Mouse (Mus musculus) adrenal gland, postnatal 36 days (tissue): ENCODE measurements at regions not wholly inside any gene's neighbourhood (a gene's known extent, or its start where the extent isn't known, plus 50 kb on each side); places are given as distances from the start of the nearest gene placed in this dataset.
A peak's percentile ranks its signal among the peaks of the same experiment; 100 is the strongest.
"Not testable (repeated sequence)": the region's sequence is repeated elsewhere in the genome, so short reads cannot be mapped to it uniquely, and the experiment has no call there.

Experiments used
- DNase-seq, 2 experiments: peaks; one replicate each; pipeline ENCODE4 v3.0.0; 2021; ENCODE audit warnings: mixed read lengths in 1 of 2

DNA sequence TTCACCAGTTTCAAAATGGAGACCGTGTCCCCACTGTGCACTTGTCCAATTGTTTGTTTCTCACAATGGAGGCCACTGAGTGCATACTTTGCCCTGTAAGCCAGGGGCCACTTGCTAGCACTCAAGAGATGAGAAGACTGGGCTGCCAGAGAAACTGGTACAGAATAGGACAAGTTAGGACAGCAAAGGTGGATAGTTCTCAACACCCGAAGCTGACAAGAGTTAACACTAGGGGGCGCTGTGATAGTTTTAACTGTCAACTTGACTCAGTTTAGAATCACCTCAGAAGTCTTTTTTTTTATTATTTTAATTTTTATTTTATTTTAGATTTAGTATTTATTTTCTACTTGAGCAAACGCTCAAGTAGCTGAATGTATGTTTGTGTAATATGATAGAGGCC is 188.2 kb upstream of the Asap2 start:
- DNase-seq: not testable (repeated sequence)

DNA sequence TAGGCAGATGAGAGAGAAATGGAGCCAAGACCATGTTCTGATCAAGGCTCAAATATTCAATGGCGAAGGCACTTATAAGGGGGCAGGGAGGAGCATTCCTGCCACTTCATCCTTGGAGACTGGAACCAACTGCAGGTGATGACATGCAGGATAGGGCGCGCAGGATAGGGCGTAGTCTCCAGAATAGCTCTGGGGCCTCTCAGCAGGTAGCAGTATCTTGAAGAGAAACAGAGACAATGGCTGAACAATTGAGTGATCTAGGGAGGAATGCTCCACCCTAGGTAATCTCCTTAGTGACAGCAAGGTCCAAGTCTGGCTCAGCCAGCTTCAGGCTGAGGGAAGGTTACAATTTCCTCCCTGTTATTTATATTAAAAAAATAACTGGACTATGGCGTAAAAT is 184.8 kb upstream of the Asap2 start:
- not testable (repeated sequence) for DNase-seq

DNA sequence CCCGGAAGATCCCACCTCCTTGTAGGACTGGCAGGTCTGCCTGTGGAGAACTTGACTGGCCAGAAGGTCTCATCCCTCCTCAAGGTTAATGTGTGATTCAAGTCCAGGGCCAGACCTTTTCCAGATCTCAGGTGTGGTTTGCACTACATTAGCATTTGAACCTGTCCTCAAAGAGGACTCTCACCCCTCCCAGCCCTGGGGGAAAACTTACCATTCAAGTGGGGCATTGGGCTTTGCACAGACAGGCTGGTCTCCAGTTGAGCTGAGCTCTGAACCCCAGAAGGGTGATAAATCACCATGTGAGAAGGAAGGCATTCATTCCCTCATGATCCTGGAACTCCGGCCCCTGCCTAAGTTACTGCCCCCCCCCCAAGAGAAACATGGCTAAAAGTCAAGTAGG is 183.6 kb upstream of the Asap2 start:
- no peak for DNase-seq

DNA sequence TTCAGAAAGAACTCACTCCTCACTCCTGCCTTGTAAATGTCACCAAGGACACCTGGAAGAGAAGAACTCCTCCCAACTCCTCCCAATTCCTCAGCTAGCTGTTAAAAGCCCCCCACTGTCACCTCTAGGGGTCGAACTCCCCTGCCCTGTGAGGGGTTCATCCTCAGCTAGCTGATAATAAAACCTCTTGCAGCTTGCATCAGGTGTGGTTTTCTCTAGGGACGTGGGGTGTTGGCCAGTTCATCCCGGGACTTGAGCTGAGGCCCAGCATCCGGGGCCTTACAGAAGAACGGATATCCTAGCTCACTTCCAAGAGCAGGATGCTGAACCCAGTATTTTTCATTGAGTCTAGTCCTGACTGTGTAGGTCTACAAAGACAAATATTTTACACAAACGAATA is 176.4 kb upstream of the Asap2 start:
- DNase-seq: not testable (repeated sequence)

DNA sequence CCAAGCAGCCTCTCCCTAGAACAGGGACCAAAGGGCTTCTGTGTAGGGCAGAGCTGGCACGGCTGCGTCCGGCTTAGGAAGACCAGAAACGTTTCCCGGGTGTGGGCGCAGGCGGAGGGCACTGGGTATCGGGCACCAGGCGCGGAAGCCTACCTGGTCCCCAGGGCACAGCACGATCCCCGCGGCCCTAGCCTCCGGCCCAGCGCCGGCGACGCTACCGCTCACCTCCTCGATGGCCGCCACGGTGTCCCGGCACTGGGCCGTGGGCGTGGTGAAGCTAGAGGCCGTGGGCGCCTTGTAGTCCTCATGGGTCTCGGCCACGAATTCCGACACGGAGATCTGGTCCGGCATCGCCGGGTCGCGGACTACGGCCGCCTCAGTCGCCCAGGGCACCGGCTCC is 175.1 kb upstream of the Asap2 start:
- peak; percentile 9 to 17 for DNase-seq

DNA sequence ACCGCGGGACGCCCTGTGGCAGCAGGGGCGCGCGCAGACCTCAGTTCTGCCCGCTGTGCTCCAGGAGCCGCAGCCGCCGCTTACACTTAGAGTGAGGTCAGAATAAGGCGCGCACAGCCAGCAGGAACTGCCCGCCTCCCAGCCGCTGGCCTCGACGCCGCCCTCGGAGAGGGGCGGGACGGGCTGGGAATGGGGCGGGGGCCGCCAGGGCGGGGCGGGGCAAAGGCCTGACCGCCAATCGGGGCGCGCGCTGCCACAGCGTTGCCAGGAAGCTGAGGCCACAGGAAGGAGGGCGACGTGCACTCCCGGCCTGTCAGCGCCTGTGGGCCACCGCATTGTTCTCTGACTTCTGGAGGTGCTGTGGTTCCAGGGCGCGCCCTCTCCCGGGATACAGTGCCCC is 174.7 kb upstream of the Asap2 start:
- peak; percentile 73 to 78 for DNase-seq

DNA sequence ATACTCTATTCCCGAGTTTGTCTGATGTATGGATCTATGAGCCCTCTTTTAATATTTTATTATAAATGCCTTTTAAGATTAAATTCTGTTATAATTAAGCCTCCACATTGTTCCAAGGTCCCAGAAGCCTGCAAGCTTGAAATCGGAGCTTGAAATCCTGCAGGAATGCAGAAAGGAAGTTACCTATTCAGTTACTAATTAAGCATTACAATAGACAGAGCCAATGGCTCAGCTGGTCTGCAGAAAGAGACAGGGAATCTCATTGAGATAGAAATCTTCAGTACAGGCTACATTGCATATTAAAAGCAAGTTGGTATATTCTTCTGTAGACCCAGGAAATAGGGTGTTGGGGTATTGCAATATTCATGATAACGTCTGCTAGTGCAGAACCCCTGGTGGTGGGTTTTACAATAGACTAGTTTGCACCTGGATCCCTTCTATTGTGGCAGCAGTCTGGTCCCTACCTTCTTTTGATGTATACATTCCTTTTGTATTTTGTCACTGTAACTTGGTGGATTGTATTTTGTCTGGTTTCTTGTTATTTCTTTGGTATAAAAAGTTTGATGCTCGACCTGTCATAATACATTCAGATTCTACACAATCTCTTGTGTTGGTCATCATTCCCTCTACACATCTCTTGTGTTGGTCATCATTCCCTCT is 146.5 kb upstream of the Asap2 start:
- not testable (repeated sequence) for DNase-seq

DNA sequence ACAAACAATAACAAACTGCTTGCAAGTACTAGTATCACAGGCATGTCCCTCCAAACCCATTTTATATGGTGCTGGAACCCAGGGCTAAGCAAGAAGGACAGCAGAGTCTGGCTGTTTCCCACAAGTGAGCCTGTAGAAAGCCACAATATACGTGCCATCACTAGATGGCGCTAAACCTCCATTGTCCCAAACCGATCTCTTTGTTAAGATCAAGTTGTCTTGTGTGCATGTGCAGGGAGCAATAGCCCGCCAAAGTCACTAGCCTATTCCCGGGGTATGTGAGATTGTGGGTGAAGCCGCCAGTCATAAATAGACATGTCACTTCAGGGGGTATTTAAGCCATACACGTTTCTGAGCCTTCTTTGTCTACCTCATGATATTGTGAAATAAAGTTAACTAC is 145.4 kb upstream of the Asap2 start:
- peak; percentile 46 to 49 for DNase-seq

DNA sequence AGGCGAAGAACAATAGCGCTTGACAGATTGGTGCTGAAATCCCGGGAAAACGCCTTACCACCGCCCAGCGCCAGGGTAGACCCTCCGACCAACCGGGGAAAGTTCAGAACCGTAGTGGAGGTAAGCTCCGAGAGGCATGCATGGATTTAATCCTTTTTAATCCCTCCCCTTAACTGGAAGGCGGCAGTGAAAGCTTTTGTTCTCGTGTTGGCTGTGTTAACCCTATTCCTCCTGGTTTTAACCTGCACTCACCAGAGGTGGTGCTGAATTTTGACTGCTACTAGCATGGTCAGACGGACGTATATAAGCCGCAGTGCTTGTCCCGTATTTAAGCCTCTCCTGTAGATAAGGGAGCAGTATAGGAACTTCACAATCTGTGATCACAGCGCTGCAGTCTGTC is 145.0 kb upstream of the Asap2 start:
- no peak for DNase-seq

DNA sequence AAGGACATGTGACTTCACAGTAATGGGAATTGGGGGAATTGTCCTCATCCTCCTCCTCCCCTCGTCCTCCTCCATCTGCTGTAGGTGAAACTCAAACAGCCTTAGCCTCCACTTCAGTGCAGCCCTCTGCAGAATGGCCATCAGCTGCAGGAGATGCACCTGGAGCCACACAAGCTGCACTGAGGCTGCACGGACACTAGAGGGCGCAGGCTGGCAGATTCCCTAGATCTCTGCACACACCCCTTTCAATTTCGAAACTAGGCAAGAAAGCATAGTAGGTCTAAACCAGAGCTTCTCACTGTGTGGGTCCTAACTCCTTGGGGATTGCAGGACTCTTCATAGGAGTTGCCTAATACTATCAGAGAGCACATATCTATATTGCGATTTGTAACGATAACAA is 106.2 kb upstream of the Asap2 start:
- DNase-seq: peak in 1 of 2 experiments; percentile 5

DNA sequence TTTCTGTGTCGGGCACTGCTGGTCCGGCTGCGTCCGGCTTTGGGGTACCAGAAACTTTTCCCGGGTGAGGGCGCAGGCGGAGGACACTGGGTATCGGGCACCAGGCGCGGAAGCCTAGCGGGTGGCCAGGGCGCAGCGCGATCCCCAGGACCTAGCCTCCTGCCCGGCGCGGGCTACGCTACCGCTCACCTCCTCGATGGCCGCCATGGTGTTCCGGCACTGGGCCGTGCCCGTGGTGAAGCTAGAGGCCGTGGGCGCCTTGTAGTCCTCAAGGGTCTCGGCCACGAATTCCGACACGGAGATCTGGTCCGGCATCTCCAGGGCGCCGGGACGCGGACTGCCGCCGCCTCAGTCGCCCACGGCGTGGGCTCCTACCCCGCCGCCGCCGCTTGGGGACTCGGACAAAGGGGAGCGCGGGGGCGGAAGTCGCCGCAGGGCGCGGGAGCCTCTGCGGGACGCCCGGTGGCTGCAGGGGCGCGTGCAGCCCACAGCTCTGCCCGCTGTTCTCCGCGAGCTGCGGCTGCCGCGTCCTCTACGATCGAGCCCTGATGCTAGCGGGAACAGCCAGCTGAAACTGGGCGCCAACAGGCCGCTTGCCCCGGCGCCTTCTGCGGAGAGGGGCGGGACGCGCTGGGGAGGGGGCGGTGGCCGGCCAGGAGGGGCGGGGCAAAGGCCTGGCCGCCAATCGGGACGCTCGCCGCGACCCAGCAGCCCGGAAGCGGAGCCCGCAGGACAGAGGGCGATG is 69.4 kb upstream of the Asap2 start:
- peak; percentile 77 to 81 for DNase-seq

DNA sequence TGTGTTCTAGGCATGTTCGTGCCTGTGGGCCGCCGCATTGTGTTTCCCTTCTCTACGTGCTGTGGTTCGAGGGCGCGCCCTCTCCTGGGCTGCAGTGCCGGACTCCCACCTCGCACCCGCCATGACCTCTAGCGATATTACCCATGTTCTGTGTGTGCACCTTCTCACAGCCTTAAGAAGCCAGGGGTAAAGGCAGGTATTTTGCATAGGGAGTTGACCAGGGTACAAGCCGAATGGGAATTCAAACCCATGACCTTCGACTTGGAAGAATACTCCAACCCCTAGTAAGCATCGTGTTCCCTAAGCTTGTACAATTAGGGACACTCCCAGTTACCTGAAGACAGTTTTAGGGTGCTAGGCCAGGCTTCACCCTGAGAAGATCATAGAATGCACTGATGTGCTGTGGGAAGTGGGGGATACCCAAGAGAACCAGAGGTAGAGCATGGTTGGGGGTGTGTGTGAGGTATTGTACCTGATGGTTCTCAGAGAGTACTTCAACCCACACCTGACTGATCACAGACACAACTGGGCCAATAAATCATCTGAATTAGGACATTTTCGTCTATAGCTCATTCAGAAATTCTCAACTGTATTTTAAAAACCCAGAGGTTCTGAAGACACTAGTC is 68.7 kb upstream of the Asap2 start:
- not testable (repeated sequence) for DNase-seq

DNA sequence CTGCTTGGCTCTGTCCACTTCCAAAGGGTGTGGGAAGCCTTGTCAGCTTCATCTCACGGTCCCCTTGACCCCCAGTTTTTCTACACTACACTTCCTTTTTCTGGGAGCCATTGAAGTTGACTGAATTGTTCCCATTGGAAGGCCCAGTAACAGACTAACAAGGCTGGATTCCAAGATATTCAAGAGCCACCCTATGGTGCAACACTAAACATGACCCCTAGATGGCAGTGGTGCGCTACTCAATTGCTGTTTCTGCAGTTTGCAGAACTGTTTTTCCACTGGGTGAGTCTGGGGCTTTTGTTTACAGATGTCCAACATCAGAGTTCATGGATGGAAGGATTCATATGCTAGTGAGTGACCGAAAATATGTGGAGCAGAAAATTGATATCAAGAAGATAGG is 61.3 kb upstream of the Asap2 start:
- peak; percentile 38 to 41 for DNase-seq
